Mouse (Mus musculus) embryonic facial prominence, embryonic 11.5 days (tissue): ENCODE data around the gene Lzts2. TPM values are rescaled to one million over a fixed set of nuclear protein-coding genes. Genes with fewer than 3 reads are reported as not detected.

Source experiments
- ATAC-seq: fragments of 200-750 bp; cut with Nextera tagmentation; replicated peaks from 2 replicates; pipeline ENCODE4 v1.8.0; 2017; ENCODE audit warnings: low read depth; ENCODE audit not compliant: insufficient number of reproducible peaks, low FRiP score, low TSS enrichment
- DNase-seq: peaks from one replicate; pipeline ENCODE4 v3.0.0-alpha.2; 2015; ENCODE audit warnings: low spot score
- H3K27ac ChIP-seq: fragments of 300-500 bp; sonication (generic); replicated peaks from 2 replicates; pipeline ENCODE4 v1.5.1; 2014; ENCODE audit warnings: mild to moderate bottlenecking, low read depth, low read length, control low read depth
- H3K27me3 ChIP-seq: fragments of 300-500 bp; sonication (generic); 2 replicates; pipeline ENCODE4 v1.6.1; 2014; ENCODE audit warnings: mild to moderate bottlenecking, low read length, moderate library complexity, mixed read lengths; ENCODE audit not compliant: control insufficient read depth, insufficient read depth
- H3K36me3 ChIP-seq: fragments of 300-500 bp; sonication (generic); replicated peaks from 2 replicates; pipeline ENCODE4 v1.6.1; 2014; ENCODE audit warnings: low read depth, mild to moderate bottlenecking, low read length, moderate library complexity, mixed read lengths; ENCODE audit not compliant: control insufficient read depth, insufficient read depth
- H3K4me1 ChIP-seq: fragments of 300-500 bp; sonication (generic); 2 replicates; pipeline ENCODE4 v1.6.1; 2014; ENCODE audit warnings: low read length, mixed read lengths; ENCODE audit not compliant: control insufficient read depth, insufficient read depth
- H3K4me2 ChIP-seq: fragments of 300-500 bp; sonication (generic); 2 replicates; pipeline ENCODE4 v1.6.1; 2014; ENCODE audit warnings: low read depth, mild to moderate bottlenecking, control low read depth, low read length, moderate library complexity
- H3K4me3 ChIP-seq: fragments of 300-500 bp; sonication (generic); 2 replicates; pipeline ENCODE4 v1.5.1; 2014; ENCODE audit warnings: low read depth, low read length, control low read depth
- H3K9ac ChIP-seq: fragments of 300-500 bp; sonication (generic); replicated peaks from 2 replicates; pipeline ENCODE4 v1.6.1; 2014; ENCODE audit warnings: mild to moderate bottlenecking, control low read depth, low read length
- H3K9me3 ChIP-seq: fragments of 300-500 bp; sonication (generic); replicated peaks from 2 replicates; pipeline ENCODE4 v1.6.1; 2016; ENCODE audit warnings: mild to moderate bottlenecking, low read length, inconsistent platforms, mixed read lengths; ENCODE audit not compliant: control insufficient read depth
- WGBS: fragments of 180-500 bp; shearing (Covaris S2); extraction: QIAGEN DNeasy Blood & Tissue Kit; methylation state at CpG from one replicate; pipeline ENCODE4 v1.1.7; 2014; 5-methylcytosine and 5-hydroxymethylcytosine counted together
- polyA plus RNA-seq: library from polyadenylated mRNA; unstranded; fragments of >200 nt; fragmentation: Nextera tagmentation; extraction: Ambion mirVana; gene quantifications from 2 replicates; pipeline ENCODE4 v1.2.1, GENCODE M21; 2014

Gene Lzts2
- polyA plus RNA-seq, 1 experiment from 2014 or later, result 53.2 TPM

DNA sequence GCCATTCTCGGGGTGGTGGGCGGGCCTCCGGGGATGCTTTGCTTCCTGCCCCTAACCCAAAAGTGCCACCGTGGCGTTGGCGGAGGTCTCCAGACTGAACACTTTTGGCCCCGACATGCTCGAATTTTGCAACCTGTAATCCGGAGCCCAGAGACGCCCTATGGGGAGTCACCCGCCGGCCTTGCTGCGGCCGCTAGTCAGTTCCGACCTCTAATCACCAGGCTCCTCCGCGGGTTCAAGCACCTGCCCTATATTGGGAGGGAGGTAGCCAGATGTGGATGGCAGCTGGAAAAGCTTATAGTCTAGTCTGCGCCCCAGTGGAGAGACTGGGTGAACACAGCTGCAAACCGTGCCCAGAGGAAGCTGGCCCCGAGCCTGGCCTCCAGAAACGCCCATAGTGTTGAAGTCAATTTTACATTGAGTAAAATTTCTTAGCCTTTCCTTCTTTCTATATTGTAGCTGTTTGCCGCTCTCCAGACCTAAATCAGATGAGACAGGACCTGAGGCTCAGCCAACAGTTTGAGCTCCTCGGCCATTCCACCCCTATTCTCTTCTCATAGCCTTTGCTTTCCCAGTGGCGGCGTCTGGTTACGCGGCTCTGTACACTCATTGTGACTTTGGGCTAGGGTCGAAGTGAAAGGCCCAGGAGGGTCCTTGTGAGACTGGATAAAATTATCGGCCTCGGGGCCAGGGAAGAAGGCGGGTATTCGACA lies 61.3 kb downstream of the Lzts2 start:
- DNase-seq, result peak; percentile 54
- WGBS, result 1% methylated on average over 32 of the region's 32 CpGs
- Histone ChIP-seq H3K9me3 (no peaks in the 10 kb centered on the region), H3K4me2 (peak overlapping the region; percentile 91), H3K27me3 (peaks cover 41% of the 10 kb centered on the region), H3K36me3 (no peaks in the 10 kb centered on the region), H3K27ac (no peak overlapping the region), H3K9ac (peak overlapping the region; percentile 80), H3K4me3 (peak overlapping the region; percentile 68), H3K4me1 (peaks cover 11% of the 10 kb centered on the region)
- ATAC-seq, result peak; percentile 40

GRCm38 (mm10) chr19:45076036-45076575 lies 61.9 kb downstream of the Lzts2 start:
- H3K36me3 ChIP-seq, result no peaks in the 10 kb centered on the region
- H3K27ac ChIP-seq, result no peak overlapping the region
- ATAC-seq, result no peak
- no peak for DNase-seq
- H3K9ac ChIP-seq, result no peak overlapping the region
- 5% methylated on average over 17 of the region's 17 CpGs for WGBS
- no peaks in the 10 kb centered on the region for H3K9me3 ChIP-seq
- peaks cover 11% of the 10 kb centered on the region for H3K4me1 ChIP-seq
- H3K4me3 ChIP-seq, result peak overlapping the region; percentile 30
- H3K27me3 ChIP-seq, result peaks cover 46% of the 10 kb centered on the region
- peak overlapping the region; percentile 91; the same call in 1 of the 2 replicates for H3K4me2 ChIP-seq

Other genes starting within 250 kb of the Lzts2 start
- 52.2 and 57.3 TPM in 2 replicates for gene Slf2, start 83.3 kb upstream of the Lzts2 start, polyA plus RNA-seq
- 4.5 TPM in 2 replicates for gene Sema4g, start 25.3 kb upstream of the Lzts2 start, polyA plus RNA-seq
- gene Twnk, start 8.8 kb upstream of the Lzts2 start, polyA plus RNA-seq, result 18.0 and 19.7 TPM in 2 replicates
- 62.9 and 66.8 TPM in 2 replicates for gene Mrpl43, start 8.0 kb upstream of the Lzts2 start, polyA plus RNA-seq
- 0.21 and 0.41 TPM in 2 replicates for gene Pdzd7, start 31.3 kb downstream of the Lzts2 start, polyA plus RNA-seq
- gene Sfxn3, start 33.1 kb downstream of the Lzts2 start, polyA plus RNA-seq, result 14.7 and 15.4 TPM in 2 replicates
- gene Kazald1, start 60.8 kb downstream of the Lzts2 start, polyA plus RNA-seq, result 2.9 and 6.5 TPM in 2 replicates
- gene Tlx1, start 136.3 kb downstream of the Lzts2 start, polyA plus RNA-seq, result 1.8 and 2.0 TPM in 2 replicates
- 0.48 and 0.78 TPM in 2 replicates for gene Lbx1, start 221.4 kb downstream of the Lzts2 start, polyA plus RNA-seq